Mouse (Mus musculus) stomach, embryonic 14.5 days (tissue): Measurements from ENCODE around the gene Ptch2. TPM values are rescaled to one million over a fixed set of nuclear protein-coding genes. Genes with fewer than 3 reads are reported as not detected.
A peak's percentile ranks its signal among the peaks of the same experiment; 100 is the strongest.

Source experiments
- ATAC-seq: fragments of 200-750 bp; cut with Nextera tagmentation; 2 replicates; pipeline ENCODE4 v1.8.0; 2017; ENCODE audit warnings: low read depth, moderate TSS enrichment; ENCODE audit not compliant: insufficient number of reproducible peaks, insufficient read depth, low FRiP score
- H3K27ac ChIP-seq: fragments of 300-500 bp; sonication (generic); 2 replicates; pipeline ENCODE4 v1.5.1; 2014; ENCODE audit warnings: mild to moderate bottlenecking, low read length, moderate library complexity, mixed read lengths
- H3K27me3 ChIP-seq: fragments of 300-500 bp; sonication (generic); 2 replicates; pipeline ENCODE4 v1.6.1; 2014; ENCODE audit warnings: low read length, control low read depth, mixed read lengths; ENCODE audit not compliant: control insufficient read depth, insufficient read depth
- H3K36me3 ChIP-seq: fragments of 300-500 bp; sonication (generic); 2 replicates; pipeline ENCODE4 v1.6.1; 2014; ENCODE audit warnings: mild to moderate bottlenecking, control low read depth, low read length, moderate library complexity, mixed read lengths; ENCODE audit not compliant: control insufficient read depth, insufficient read depth
- H3K4me1 ChIP-seq: fragments of 300-500 bp; sonication (generic); 2 replicates; pipeline ENCODE4 v1.6.1; 2014; ENCODE audit warnings: low read length, control low read depth, mixed read lengths; ENCODE audit not compliant: control insufficient read depth, insufficient read depth
- H3K4me2 ChIP-seq: fragments of 300-500 bp; sonication (generic); replicated peaks from 2 replicates; pipeline ENCODE4 v1.6.1; 2014; ENCODE audit warnings: low read depth, low read length, control low read depth
- H3K4me3 ChIP-seq: fragments of 300-500 bp; sonication (generic); 2 replicates; pipeline ENCODE4 v1.5.1; 2014; ENCODE audit warnings: low read depth, low read length, control low read depth
- H3K9ac ChIP-seq: fragments of 300-500 bp; sonication (generic); replicated peaks from 2 replicates; pipeline ENCODE4 v1.6.1; 2014; ENCODE audit warnings: low read depth, mild to moderate bottlenecking, control low read depth, low read length, moderate library complexity, mixed read lengths
- H3K9me3 ChIP-seq: fragments of 300-500 bp; sonication (generic); 2 replicates; pipeline ENCODE4 v1.6.1; 2016; ENCODE audit warnings: low read depth, low read length, control low read depth; ENCODE audit not compliant: control insufficient read depth
- WGBS: fragments of 180-500 bp; shearing (Covaris S2); extraction: QIAGEN DNeasy Blood & Tissue Kit; methylation state at CpG from one replicate; pipeline ENCODE4 v1.1.7; 2014; 5-methylcytosine and 5-hydroxymethylcytosine counted together
- polyA plus RNA-seq: library from polyadenylated mRNA; unstranded; fragments of >200 nt; fragmentation: Nextera tagmentation; extraction: Ambion mirVana; gene quantifications from 2 replicates; pipeline ENCODE4 v1.2.1, GENCODE M21; 2014

Gene Ptch2
- polyA plus RNA-seq, 1 experiment from 2014 or later, result 9.8 TPM

GRCm38 (mm10) chr4:117096666-117097065 is 791 bp downstream of the Ptch2 start:
- Histone ChIP-seq H3K4me3 (peak overlapping the region; percentile 48), H3K27me3 (no peaks in the 10 kb centered on the region), H3K4me2 (peak overlapping the region; percentile 82), H3K9ac (peak overlapping the region; percentile 22; the same call in 1 of the 2 replicates), H3K9me3 (no peaks in the 10 kb centered on the region), H3K4me1 (peaks cover 9% of the 10 kb centered on the region; the same call in 1 of the 2 replicates), H3K36me3 (peaks cover 6% of the 10 kb centered on the region; the same call in 1 of the 2 replicates), H3K27ac (peak overlapping the region; percentile 66)
- no peak for ATAC-seq
- WGBS, result 6% methylated on average over 5 of the region's 5 CpGs

GRCm38 (mm10) chr4:117097969-117098763 is 2.3 kb downstream of the Ptch2 start:
- Histone ChIP-seq H3K27me3 (no peaks in the 10 kb centered on the region), H3K4me2 (peak overlapping the region; percentile 82), H3K9me3 (no peaks in the 10 kb centered on the region), H3K4me1 (peaks cover 9% of the 10 kb centered on the region; the same call in 1 of the 2 replicates), H3K27ac (peak overlapping the region; percentile 82), H3K9ac (no peak overlapping the region), H3K36me3 (peaks cover 6% of the 10 kb centered on the region; the same call in 1 of the 2 replicates), H3K4me3 (0 out of 2 replicates have a peak overlapping the region, but pooled peaks have one; percentile 48)
- 42% methylated on average over 8 of the region's 8 CpGs for WGBS
- ATAC-seq, result peak; percentile 39; the same call in 1 of the 2 replicates

- H3K27ac ChIP-seq, result peak overlapping the region; percentile 82
- no peak for ATAC-seq
- no peaks in the 10 kb centered on the region for H3K27me3 ChIP-seq
- H3K4me3 ChIP-seq, result no peak overlapping the region
- WGBS, result 50% methylated on average over 2 of the region's 2 CpGs
- no peak overlapping the region for H3K9ac ChIP-seq
- H3K9me3 ChIP-seq, result no peaks in the 10 kb centered on the region
- peaks cover 6% of the 10 kb centered on the region; the same call in 1 of the 2 replicates for H3K36me3 ChIP-seq
- H3K4me2 ChIP-seq, result peak overlapping the region; percentile 82
- peaks cover 9% of the 10 kb centered on the region; the same call in 1 of the 2 replicates for H3K4me1 ChIP-seq
These were observed 2.8 kb downstream of the Ptch2 start for GRCm38 (mm10) chr4:117098764-117099036.

GRCm38 (mm10) chr4:117100036-117100435 is 4.2 kb downstream of the Ptch2 start:
- H3K4me3 ChIP-seq, result no peak overlapping the region
- no peaks in the 10 kb centered on the region for H3K27me3 ChIP-seq
- no peaks in the 10 kb centered on the region for H3K9me3 ChIP-seq
- H3K9ac ChIP-seq, result no peak overlapping the region
- no peak for ATAC-seq
- H3K36me3 ChIP-seq, result peaks cover 6% of the 10 kb centered on the region; the same call in 1 of the 2 replicates
- 80% methylated on average over 4 of the region's 4 CpGs for WGBS
- no peak overlapping the region for H3K27ac ChIP-seq
- H3K4me1 ChIP-seq, result peaks cover 9% of the 10 kb centered on the region; the same call in 1 of the 2 replicates
- H3K4me2 ChIP-seq, result no peak overlapping the region

GRCm38 (mm10) chr4:117101218-117101617 is 5.3 kb downstream of the Ptch2 start:
- Histone ChIP-seq H3K4me3 (no peak overlapping the region), H3K9me3 (no peaks in the 10 kb centered on the region), H3K27ac (no peak overlapping the region), H3K36me3 (peaks cover 6% of the 10 kb centered on the region; the same call in 1 of the 2 replicates), H3K4me1 (peaks cover 9% of the 10 kb centered on the region; the same call in 1 of the 2 replicates), H3K4me2 (no peak overlapping the region), H3K27me3 (no peaks in the 10 kb centered on the region), H3K9ac (no peak overlapping the region)
- no peak for ATAC-seq
- 54% methylated on average over 7 of the region's 7 CpGs for WGBS

GRCm38 (mm10) chr4:117104672-117105071 is 8.8 kb downstream of the Ptch2 start:
- H3K36me3 ChIP-seq, result peaks cover 19% of the 10 kb centered on the region
- no peaks in the 10 kb centered on the region for H3K27me3 ChIP-seq
- WGBS, result 80% methylated on average over 10 of the region's 10 CpGs
- no peaks in the 10 kb centered on the region for H3K4me1 ChIP-seq
- no peak overlapping the region for H3K4me2 ChIP-seq
- H3K9me3 ChIP-seq, result no peaks in the 10 kb centered on the region
- no peak for ATAC-seq
- no peak overlapping the region for H3K9ac ChIP-seq
- no peak overlapping the region for H3K4me3 ChIP-seq
- H3K27ac ChIP-seq, result no peak overlapping the region

- Histone ChIP-seq H3K9me3 (no peaks in the 10 kb centered on the region), H3K36me3 (peaks cover 18% of the 10 kb centered on the region), H3K27ac (no peak overlapping the region), H3K9ac (no peak overlapping the region), H3K4me2 (no peak overlapping the region), H3K4me1 (no peaks in the 10 kb centered on the region), H3K27me3 (no peaks in the 10 kb centered on the region), H3K4me3 (no peak overlapping the region)
- 65% methylated on average over 10 of the region's 10 CpGs for WGBS
- no peak for ATAC-seq
These were observed 9.3 kb downstream of the Ptch2 start for GRCm38 (mm10) chr4:117105127-117105526.

GRCm38 (mm10) chr4:117107813-117108523 is 12.1 kb downstream of the Ptch2 start:
- H3K9ac ChIP-seq, result no peak overlapping the region
- H3K4me2 ChIP-seq, result no peak overlapping the region
- no peaks in the 10 kb centered on the region for H3K4me1 ChIP-seq
- no peak for ATAC-seq
- H3K4me3 ChIP-seq, result no peak overlapping the region
- peaks cover 16% of the 10 kb centered on the region for H3K36me3 ChIP-seq
- H3K9me3 ChIP-seq, result no peaks in the 10 kb centered on the region
- H3K27me3 ChIP-seq, result no peaks in the 10 kb centered on the region
- H3K27ac ChIP-seq, result no peak overlapping the region
- WGBS, result 93% methylated on average over 18 of the region's 18 CpGs
